Mouse (Mus musculus) spleen, postnatal 4 days (tissue): Measurements from ENCODE around the gene Fam155a.
"Not testable (repeated sequence)": the region's sequence is repeated elsewhere in the genome, so short reads cannot be mapped to it uniquely, and the experiment has no call there.

Experiments used
- DNase-seq, 2 experiments: peaks; one replicate each; pipeline ENCODE4 v3.0.0; 2022; ENCODE audit warnings: low spot score in 2 of 2

The Fam155a gene

DNA sequence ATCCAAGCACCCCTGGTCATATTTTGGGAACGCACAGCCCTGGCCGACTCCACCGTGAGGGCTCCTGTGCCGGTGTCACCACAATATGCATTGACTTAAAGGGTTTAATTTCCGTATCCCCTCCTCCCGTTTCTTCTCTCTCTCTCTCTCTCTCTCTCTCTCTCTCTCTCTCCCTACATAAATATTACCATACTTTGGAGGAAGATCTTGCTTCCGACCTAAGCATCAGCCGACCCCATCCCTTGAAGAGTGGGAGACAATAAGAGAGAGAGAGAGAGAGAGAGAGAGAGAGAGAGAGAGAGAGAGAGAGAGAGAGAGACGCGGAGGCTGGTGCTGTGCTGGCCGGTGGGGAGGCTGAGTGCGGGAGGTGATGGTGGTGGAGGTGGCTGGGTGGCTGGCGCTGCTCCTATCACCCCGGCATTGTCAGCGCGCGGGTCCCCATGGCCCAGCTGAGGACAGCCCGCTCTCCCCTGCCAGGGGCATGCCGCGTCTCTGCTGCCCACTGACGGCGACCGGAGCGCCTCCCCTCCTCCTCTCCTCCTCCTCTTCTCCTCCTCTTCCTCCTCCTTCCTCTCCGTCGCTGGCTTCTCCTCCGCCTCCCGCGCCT is at the start of gene Fam155a:
Gene Fam155a, minus strand, starts transcription at position 163 of the 607 bp plus-strand sequence.
- DNase-seq, result no peak

DNA sequence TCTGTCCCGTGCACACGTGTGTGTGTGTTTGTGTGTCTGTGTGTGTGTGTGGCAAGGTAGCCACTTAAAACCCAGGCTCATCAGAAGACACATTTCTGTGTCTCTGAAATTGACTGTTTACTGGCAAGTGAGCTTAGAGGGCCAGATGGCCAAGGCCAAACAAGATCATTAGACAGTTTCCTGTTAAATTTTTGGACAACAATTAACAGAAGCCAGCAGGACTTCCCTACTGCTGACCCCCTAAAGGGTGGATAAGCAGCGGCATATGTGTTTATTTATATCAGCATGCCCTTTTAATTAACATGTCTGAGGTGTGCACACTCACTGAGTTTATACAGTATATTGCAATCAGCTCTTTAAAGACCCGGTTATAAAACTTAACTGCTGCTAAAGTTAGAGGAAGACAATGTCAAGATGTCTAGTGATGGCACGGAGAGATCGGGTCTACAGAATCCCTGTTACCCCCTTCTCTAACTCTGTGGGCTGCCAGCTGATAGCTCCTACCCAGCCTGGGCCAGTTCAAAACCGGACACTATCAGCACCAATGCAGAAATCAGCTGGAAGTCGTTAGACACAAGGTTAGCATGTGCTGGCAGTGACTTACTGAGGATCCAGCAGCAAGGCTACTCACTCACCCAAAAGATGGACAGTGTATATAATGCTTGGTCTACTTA is 42.4 kb upstream of the Fam155a start:
- DNase-seq, result no peak

GRCm38 (mm10) chr8:9810955-9811530 is 40.1 kb upstream of the Fam155a start:
- no peak for DNase-seq

GRCm38 (mm10) chr8:9808596-9808995 is 37.6 kb upstream of the Fam155a start:
- no peak for DNase-seq

DNA sequence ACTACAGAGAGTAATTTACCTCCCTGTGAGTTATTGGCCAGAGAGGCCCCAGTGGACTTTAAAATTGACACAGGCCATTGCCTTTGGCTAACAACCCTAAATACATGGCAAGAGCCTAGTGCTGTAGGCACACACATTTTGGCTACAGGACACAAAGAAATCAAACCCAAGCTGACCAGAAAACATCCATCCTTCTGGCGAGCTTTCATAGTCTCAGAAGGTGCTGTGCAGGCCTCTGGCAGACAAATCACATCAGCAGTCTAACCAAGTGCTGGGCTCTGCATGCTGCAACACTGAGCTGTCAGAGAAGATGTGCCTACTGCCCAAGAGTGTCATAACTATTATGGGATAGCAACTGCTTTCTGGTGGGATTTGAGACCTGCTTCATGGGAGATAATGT is 34.7 kb upstream of the Fam155a start:
- DNase-seq, result no peak

GRCm38 (mm10) chr8:9800346-9800745 is 29.4 kb upstream of the Fam155a start:
- DNase-seq, result not testable (repeated sequence)

GRCm38 (mm10) chr8:9799923-9800322 is 29.0 kb upstream of the Fam155a start:
- no peak for DNase-seq

- no peak for DNase-seq
Observed at GRCm38 (mm10) chr8:9797514-9797913, 26.6 kb upstream of the Fam155a start.

DNA sequence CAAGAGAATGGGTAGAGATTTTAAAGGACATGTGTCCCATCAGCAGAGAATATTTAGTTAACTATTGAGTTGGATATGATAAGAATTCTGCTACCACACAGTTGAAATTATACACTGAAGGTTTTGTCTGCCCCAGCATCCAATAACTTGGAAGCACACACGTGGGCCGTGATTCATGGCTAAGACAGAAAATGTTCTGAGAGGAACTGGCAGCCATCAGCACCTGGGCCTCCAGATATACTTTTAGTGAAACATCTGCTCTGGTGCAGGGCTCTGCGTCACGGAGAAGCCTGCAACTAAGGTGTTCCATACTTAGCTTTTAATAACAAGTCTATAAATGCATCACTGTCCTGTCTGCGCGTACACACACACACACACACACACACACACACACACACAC is 24.8 kb upstream of the Fam155a start:
- DNase-seq, result no peak

DNA sequence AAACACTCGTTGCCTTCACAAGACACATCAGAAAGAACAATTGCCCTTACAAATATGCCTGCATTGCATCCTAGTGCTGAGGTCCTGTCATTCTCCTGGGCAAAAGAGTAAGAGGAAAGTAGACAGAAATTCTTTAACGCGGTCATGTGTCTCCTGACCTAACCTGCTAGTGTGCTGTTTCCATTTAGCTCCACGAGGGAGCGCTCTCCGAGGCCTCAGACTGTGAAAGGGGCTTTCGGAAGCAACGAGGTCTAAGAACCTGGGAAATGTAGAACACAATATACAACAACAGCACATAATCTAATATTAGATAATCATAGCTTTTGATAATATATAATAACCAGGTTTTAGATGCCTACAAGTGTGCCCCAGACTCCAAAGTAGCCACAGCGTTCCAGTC is 22.4 kb upstream of the Fam155a start:
- no peak for DNase-seq

DNA sequence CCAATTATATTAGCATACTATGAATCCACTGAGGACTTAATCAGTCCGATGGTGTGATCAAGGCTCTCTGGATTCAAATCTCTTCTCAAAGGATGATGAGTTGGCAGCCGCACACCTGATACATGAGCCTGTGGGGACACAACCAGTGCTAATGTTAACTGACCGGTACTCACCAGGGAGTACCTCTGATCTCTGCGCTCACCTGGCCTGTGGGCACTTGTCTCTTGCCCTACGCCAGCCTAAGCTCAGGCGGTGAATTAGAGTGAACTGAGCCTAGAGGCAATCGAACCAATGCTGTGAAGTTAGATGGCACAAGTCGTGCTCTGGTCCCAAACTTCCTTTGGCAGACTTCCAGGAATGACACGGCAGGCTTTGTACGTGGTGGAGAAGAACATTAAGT is 9.4 kb upstream of the Fam155a start:
- no peak for DNase-seq

- DNase-seq, result no peak
Observed at GRCm38 (mm10) chr8:9778148-9778547, 7.2 kb upstream of the Fam155a start.

- DNase-seq, result no peak
Observed at GRCm38 (mm10) chr8:9776818-9777217, 5.9 kb upstream of the Fam155a start.

GRCm38 (mm10) chr8:9772519-9772840 is 1.5 kb upstream of the Fam155a start:
- DNase-seq, result no peak

DNA sequence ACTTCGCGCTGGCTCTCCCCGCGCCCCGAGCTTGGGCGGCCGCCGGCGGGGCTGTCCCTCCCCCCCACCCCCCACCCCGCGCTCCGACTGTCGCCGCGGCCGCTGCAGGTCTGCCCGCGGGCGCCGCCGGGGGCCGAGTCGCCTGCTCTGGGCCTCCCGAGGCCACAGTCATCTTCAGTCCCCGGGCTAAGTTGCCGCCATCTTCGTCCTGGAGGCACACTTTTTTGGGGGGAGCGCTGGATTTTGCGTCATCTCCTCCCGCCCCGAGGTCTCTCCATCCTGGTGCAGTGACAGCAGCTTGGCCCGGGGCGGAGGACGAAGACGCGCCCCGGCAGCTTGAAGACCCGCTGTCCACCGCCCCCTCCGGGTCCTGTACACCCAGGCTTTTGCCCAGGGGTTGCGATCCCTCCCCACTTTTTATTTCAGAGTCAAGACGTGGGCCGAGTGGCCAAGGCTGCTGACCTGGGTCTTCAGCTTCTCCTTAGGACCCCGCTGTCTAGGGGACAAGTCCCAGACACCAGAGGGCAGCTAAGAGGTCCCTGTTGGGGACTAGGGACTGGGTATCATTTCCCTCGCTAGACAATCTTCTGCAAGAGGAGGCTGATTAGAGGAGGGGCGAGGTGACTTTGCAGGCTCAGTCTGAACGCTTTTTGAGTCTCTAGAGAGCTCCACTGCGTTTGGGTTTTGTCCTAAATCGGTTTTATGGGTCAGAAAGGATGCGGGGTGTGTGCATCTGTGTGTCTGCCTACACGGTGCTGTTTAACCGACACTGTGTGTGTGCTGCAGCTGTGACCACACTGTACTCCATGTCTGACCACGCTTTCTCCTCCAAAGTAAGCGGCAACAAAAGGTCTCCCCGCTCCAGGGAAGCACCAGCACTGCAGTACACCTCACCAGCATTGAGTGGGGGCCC is 901 bp upstream of the Fam155a start:
- no peak for DNase-seq

- DNase-seq, result no peak
Observed at GRCm38 (mm10) chr8:9770261-9770998, 531 bp downstream of the Fam155a start.

GRCm38 (mm10) chr8:9769061-9769460 is 1.9 kb downstream of the Fam155a start:
- peak in 1 of 2 experiments; percentile 70 for DNase-seq

GRCm38 (mm10) chr8:9735169-9735568 is 35.8 kb downstream of the Fam155a start:
- DNase-seq, result no peak

DNA sequence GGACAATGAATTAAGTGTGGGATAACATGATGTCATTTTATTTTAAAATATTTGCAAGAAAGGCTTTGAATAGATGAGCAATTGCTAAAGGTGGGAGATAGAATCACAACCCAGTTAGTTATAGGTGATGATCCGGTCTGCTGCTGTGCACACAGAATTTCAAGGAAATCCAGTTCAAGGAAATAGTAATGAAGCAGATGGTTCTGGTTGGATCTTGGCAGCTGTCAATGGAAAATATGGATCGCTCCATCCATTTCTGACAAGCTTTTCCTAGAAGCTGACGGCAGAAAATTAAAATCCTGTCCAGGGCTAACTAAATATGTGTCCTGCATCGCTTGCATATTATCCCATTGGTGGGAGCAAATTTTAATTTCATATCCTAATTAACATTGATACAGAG is 61.2 kb downstream of the Fam155a start:
- DNase-seq, result no peak

DNA sequence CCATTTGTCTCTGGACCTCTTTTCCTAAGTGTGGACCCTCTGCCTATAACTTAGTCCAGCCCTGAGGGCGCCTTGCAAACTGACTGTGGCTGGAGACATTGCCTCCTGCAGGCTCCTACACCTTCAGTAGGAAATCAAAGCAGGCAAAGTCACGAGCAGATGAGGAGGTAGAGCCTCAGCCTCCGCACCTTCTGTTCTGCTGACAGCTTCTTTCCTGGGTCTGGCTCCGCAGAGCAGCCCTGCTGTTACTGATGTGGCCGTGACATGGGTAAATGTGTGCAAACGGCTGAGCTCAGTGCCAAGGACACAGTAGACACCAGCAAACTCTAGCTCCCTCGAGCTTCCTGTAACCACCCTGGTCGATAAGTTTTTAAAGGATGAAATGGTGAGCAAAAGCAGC is 63.5 kb downstream of the Fam155a start:
- DNase-seq, result no peak

GRCm38 (mm10) chr8:9694794-9695193 is 76.2 kb downstream of the Fam155a start:
- no peak for DNase-seq

DNA sequence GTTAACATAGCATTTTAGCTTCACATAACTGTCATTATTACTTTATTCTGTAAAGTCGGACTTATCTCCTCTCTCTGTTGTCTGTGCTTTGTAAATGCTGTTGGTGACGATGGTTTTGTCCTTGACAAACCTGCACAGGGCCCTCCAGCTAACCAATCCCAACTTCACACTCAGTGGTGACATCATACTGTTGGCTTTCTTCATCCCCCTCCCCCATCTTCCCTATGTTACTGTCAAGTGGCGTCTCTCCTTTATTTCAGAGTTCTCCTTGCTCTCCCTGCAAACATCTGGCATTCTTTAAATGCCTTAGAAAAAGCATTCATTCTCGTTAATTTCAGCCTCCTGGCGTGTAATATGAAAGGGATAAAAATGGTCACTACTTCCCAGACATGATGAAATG is 78.6 kb downstream of the Fam155a start:
- DNase-seq, result no peak
